Mouse (Mus musculus): Measurements from ENCODE around the gene Osbpl6.

GRCm38 (mm10) chr2:76368861-76369660 lies 37.2 kb upstream of the Osbpl6 start:
- TF ChIP-seq POLR2A (IDR thresholded peaks at IDR 0.05; ENCODE audit: control insufficient read depth in 1 of 2, insufficient read depth in 1 of 2, low read depth in 1 of 2, low read length in 2 of 2, poor library complexity in 1 of 2) (no peak), USF1 (IDR thresholded peaks at IDR 0.05; ENCODE audit: low read depth, low read length) (no peak), CTCF (IDR thresholded peaks at IDR 0.05 in 2 of 3, conservative IDR thresholded peaks at IDR 0.05 in 1 of 3; ENCODE audit: control insufficient read depth in 1 of 3, insufficient read depth in 1 of 3, low read depth in 2 of 3, low read length in 3 of 3, poor library complexity in 1 of 3, severe bottlenecking in 1 of 3) (no peak), CHD1 (IDR thresholded peaks at IDR 0.05; ENCODE audit: low read depth, low read length) (no peak), NELFE (IDR thresholded peaks at IDR 0.05; ENCODE audit: low read depth, low read length) (no peak), MYC (IDR thresholded peaks at IDR 0.05; ENCODE audit: low read depth, low read length) (no peak), KAT2A (conservative IDR thresholded peaks at IDR 0.05; ENCODE audit: low read depth, low read length) (no peak), SMC3 (IDR thresholded peaks at IDR 0.05; ENCODE audit: low read depth, low read length) (no peak), JUND (IDR thresholded peaks at IDR 0.05; ENCODE audit: low read depth, low read length) (no peak), GATA1 (IDR thresholded peaks at IDR 0.05; ENCODE audit: low read depth, low read length) (no peak)

Measured in MEL (cell line).